Mouse (Mus musculus): ENCODE results near the gene Cttnbp2nl. TPM values are rescaled to one million over a fixed set of nuclear protein-coding genes. Genes with fewer than 3 reads are reported as not detected.

Gene Cttnbp2nl
- total RNA-seq, 1 experiment from 2014 or later = under 0.01 TPM

DNA sequence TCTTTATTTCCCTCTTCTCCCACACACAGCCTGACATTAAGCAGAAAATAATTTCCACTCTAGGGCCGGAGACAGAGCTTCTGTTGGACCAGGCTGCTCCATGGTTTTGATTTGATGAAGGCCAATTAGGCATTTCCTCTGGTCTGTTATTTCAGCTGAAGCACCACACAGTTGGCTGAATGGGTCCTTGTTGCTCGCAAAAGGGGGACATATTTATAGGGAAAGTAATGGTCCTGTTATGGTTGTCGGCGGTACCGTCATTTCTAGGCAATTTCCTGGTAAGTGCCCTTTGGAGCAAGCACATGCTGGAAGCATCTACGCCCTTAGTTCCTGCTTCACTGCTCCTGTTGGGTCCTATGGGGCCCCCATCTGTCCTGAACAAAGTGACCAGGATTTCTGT lies 8.0 kb upstream of the Cttnbp2nl start:
- no peak for ATAC-seq (replicated peaks; ENCODE audit: low read depth, poor library complexity, severe bottlenecking)

GRCm38 (mm10) chr3:105059911-105060310 lies 7.0 kb upstream of the Cttnbp2nl start:
- no peak for ATAC-seq (replicated peaks; ENCODE audit: low read depth, poor library complexity, severe bottlenecking)

DNA sequence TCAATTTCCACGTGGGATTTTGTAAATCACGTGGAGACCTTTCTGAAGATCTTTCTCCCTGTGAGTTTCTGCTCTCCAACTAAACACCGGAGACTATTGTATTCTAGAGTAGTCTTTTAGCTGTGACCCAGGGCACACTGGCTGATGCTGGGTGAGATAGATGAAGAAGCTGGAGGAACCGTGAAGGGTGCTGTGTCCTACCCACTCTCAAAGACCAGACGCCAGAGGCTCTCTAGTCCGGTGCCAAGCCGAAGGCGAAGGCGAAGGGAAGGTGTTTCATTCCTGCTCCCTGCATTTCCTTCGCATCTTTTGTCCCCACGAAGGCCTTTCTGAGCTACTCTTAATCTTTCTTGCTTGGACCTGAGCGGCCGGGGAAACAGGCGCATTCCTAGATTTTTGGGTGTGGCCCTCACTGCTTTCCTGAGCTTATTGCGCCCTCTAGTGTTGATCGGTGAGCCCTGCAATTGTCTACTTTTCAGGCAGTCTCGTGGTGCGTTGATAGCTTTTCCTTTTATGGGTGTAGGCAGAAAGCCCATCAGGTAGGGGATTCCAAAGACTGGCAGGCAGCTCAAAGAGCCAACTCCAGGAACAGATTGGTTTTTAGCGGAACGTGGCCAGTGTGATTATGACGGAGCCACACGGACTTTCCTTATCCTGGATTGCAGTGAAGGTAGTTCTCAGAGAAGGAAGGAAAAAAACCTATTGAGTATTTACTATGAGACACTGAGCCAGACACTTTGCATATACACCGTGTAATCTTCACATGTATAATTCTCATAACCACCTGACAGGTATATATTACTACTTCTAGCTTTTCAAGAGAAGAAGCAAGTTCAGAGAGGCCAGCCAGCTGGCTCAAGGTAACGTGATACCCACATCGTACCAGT lies 5.9 kb upstream of the Cttnbp2nl start:
- ATAC-seq (replicated peaks; ENCODE audit: low read depth, poor library complexity, severe bottlenecking) = peak; percentile 83

DNA sequence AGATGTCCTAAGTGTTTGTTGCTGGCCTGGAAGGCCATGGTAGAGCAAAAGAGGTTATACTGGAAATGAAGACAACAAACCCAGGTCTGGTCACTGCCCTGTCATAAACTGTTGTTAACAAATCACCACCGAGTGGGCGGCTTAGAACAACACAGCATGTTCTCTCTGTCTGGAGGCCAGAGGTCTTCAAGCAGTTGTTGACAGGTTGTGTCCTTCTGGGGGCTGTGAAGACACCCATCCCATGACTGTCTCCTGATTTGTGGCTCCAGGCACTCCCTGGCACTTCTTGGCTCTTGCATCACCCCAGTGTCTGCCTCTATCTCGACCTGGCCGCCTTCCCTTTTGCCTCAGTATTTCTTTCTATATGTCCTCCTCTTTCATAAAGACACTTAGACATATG lies 2.7 kb upstream of the Cttnbp2nl start:
- no peak for ATAC-seq (replicated peaks; ENCODE audit: low read depth, poor library complexity, severe bottlenecking)

DNA sequence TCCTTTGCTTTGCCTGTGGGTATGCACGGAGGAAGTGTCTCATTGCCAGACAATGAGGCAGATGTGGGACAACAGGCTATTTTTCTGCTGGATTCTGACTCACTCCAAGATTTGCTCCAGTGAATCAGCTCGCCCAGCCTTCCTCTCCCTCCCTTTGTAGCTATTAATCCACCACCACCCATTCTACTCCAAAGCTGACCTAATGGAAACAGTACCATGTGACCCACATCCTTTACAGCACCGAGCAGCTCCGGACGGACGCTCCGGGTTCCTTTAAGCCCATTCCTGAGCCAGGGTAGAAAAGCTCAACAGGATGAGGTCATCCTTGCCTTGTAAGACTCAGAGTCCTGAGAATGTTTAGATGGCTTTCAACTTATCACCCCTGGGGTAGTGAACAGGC lies 2.0 kb upstream of the Cttnbp2nl start:
- ATAC-seq (replicated peaks; ENCODE audit: low read depth, poor library complexity, severe bottlenecking) = no peak

- ATAC-seq (replicated peaks; ENCODE audit: low read depth, poor library complexity, severe bottlenecking) = no peak
These were observed 704 bp upstream of the Cttnbp2nl start for GRCm38 (mm10) chr3:105053698-105054001.

- ATAC-seq (replicated peaks; ENCODE audit: low read depth, poor library complexity, severe bottlenecking) = no peak
These were observed 592 bp downstream of the Cttnbp2nl start for GRCm38 (mm10) chr3:105052171-105052936.

GRCm38 (mm10) chr3:105051103-105051502 lies 1.8 kb downstream of the Cttnbp2nl start:
- no peak for ATAC-seq (replicated peaks; ENCODE audit: low read depth, poor library complexity, severe bottlenecking)

- no peak for ATAC-seq (replicated peaks; ENCODE audit: low read depth, poor library complexity, severe bottlenecking)
These were observed 3.1 kb downstream of the Cttnbp2nl start for GRCm38 (mm10) chr3:105049848-105050247.

DNA sequence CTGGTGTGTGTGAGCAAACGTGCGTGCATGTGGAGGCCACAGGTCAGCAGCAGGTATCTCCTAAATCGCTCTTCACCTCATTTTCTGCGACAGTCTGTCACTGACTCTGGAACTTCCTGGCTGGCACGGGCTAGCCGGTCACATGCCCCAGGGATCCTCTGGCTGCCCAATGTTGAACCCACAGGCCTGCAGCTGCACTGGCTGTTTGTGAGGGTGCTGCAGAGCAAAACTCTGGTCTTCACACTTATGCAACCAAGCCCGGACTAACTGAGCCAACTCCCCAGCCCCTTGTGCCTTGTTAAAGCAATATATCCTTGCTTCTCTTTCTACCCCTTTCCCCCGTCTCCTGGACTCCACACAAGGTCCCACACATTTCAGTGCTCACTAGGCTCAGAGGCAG lies 5.3 kb downstream of the Cttnbp2nl start:
- peak; percentile 51; the same call in 1 of the 2 replicates for ATAC-seq (replicated peaks; ENCODE audit: low read depth, poor library complexity, severe bottlenecking)

DNA sequence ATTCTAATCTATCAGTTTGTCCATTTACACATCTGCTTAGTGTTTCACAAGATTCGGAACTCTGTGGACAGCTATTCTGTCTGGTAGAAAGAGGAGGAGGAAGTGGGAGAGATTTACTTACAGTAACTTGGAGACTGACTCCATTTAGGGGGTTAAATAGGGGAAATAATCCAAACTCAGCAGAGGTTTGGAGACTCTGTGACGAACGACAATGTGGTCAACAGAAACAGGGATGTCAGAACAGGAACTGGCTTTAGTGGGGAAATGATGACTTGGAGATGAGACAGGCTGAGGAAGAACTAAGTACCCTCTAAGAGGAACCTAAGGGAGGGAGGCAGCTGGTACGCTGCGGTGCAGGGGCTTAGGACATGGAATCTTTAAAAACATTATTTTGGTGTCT lies 6.1 kb downstream of the Cttnbp2nl start:
- peak; percentile 93 for ATAC-seq (replicated peaks; ENCODE audit: low read depth, poor library complexity, severe bottlenecking)

DNA sequence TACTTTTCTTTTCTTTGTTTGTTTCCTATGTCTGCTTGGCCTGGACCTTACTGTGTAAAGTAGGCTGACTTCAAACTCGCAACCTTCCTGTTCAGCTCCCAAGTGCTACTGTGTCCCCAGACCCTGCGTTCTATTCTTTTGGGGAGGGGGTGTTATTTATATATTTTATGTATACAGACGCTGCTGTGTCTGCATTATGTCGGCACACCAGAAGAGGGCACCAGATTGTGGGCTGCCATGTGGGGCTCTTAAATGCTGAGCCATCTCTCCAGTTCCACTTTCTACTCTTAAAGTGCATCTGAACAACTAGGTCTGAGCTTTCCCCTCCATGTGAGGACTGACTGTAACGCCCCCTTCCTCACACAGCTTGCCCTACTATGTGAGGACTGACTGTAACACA lies 9.2 kb downstream of the Cttnbp2nl start:
- no peak for ATAC-seq (replicated peaks; ENCODE audit: low read depth, poor library complexity, severe bottlenecking)

DNA sequence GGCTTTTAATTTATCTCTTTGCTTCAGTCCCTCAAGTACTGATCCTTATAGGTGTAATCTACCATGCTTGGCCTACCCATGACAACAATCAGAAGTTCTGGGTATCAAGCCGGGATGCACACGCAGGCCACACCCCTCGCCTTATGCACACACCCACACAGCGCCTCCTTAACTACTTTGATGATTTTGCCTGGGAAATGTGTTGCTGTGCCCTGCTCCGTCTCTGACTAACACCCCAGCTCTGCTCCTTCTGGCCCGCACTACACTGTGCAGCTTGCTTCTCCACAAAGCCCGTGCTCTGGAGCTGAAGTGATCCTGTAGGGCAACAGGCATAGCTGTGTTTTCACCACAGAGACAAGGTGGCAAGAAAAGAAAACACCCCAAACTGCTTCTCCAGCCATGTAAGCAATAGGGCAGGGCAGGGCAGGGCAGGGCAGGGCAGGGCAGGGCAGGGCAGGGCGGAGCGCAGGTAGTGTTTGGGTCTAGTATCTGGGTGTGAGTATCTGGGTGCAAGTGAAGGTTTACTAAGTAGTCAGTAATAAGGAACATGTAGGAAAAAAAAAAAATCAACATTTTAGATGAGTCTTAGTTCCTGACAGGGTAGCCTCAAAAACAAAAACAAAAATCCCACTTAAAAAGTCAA lies 11.8 kb downstream of the Cttnbp2nl start:
- no peak for ATAC-seq (replicated peaks; ENCODE audit: low read depth, poor library complexity, severe bottlenecking)

DNA sequence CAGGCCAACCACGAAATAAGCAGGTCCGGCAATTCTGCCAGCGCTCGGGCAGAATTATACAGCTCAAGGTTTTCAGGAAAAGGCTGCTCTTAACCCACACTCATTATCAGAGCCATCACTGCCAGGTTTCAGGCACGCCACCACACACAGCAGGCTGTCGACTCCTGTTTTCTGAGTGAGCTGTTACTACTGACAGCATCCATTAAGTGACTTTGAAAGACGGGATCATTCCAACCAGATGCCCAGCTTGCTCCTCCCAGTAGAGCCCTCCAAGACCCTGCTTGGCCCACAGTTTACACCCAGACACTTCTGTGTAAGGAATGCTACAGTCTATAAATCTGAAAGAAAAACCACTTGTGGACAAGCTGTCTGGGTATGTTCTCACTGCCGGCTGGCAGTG lies 12.9 kb downstream of the Cttnbp2nl start:
- no peak for ATAC-seq (replicated peaks; ENCODE audit: low read depth, poor library complexity, severe bottlenecking)

DNA sequence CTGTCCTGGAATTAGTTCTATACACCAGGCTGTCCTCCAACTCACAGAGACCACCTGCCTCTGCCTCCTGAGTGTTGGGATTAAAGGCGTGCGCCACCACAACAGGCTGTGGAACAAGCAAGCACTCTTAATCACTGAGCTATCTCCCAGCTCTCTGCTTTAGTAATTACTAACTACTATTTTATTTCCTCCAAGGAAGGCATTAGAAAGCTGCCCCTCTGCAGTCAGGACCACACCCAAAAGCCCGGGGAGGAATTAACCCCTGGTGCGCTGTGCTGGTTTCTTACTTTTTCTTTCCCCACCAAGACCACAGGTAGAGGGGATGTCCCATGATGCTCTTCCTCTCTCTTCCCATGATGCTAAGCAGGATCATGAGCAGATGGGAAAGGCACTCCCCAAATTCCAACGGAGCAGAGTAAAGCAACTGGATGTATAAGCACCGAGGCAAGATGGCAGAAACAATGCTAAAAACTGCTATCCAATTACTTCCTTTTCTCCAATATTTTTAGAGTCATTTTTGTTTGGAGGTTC lies 15.6 kb downstream of the Cttnbp2nl start:
- no peak for ATAC-seq (replicated peaks; ENCODE audit: low read depth, poor library complexity, severe bottlenecking)

- peak; percentile 74 for ATAC-seq (replicated peaks; ENCODE audit: low read depth, poor library complexity, severe bottlenecking)
These were observed 16.6 kb downstream of the Cttnbp2nl start for GRCm38 (mm10) chr3:105036281-105036847.

GRCm38 (mm10) chr3:105023371-105024005 lies 29.5 kb downstream of the Cttnbp2nl start:
- ATAC-seq (replicated peaks; ENCODE audit: low read depth, poor library complexity, severe bottlenecking) = peak; percentile 66

DNA sequence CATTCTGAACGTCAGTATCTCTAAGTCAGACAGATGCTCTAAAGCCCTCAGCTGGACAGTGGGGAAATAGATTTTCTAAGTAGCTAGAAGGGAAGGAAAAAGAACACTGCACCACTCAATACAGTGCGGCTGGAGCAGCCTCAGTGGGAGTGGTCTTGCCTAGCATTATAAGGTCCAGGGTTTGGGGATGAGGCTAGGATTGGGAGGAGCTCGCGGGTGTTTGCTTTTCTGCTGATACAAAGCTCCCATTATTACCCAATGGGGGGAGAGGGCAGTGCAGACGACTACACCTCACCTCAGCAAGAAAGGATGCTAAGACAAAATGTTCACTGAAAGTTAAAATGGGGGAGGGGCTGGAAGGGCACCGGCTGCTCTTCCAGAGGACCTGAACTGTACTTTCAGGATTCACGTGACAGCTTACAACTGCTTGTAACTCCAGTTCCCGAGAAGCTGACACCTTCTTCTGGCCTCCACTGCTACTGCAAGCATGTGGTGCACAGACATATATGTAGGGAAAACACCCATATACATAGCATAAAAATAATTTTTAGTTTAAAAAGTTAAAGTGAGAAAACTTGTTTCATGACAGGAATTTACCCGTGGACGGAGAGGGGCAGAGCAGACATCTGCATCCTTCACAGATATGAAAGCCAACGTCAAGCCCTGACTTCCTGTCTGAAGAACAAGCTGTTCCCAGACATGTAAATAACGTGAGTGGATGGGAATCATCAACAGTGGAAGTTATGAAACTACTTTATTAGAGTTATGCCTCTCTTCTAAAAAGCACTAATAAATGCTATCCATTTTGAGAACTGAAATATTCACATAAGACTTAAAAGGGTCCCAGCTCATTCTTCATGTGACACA lies 32.9 kb downstream of the Cttnbp2nl start:
- ATAC-seq (replicated peaks; ENCODE audit: low read depth, poor library complexity, severe bottlenecking) = no peak

DNA sequence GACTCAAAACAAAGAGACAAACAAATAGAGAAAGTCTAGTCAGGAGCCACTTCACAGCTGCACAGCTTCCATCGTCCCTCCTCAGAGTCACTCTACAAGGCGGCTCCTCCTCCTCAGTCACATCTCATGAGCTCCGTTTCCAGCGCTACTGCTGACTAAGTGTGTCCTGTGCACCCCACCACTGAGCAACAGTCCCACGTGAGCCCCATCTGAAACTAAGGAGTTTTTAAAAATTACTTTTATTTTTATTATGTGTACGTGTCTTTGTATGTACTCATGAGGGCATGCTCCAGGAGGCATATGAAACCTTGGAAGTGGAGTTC lies 34.2 kb downstream of the Cttnbp2nl start:
- no peak for ATAC-seq (replicated peaks; ENCODE audit: low read depth, poor library complexity, severe bottlenecking)
